Mouse (Mus musculus) spleen, adult 2 months (tissue): Measurements from ENCODE around the gene 3830406C13Rik.

Source experiments
- CTCF ChIP-seq: fragments of 200-500 bp; IDR thresholded peaks from 2 replicates; pipeline ENCODE4 v1.5.1; 2011; ENCODE audit warnings: mild to moderate bottlenecking, inconsistent platforms; ENCODE audit not compliant: insufficient read depth, insufficient read length, insufficient replicate concordance; ENCODE audit errors: extremely low read depth
- POLR2A ChIP-seq: fragments of 200-500 bp; IDR thresholded peaks from 2 replicates; pipeline ENCODE4 v1.6.1; 2011; ENCODE audit warnings: low read depth, low read length, inconsistent platforms

- TF ChIP-seq CTCF: no peak
- TF ChIP-seq POLR2A: no peak
These were observed 54.2 kb downstream of the 3830406C13Rik start for GRCm38 (mm10) chr14:12337998-12338809.
